In genomic region chr7:142393191-142393590, GRCm38 (mm10) we compare ENCODE assay signal across 9 mouse cellular contexts. TPM values are rescaled to one million over a fixed set of nuclear protein-coding genes. Genes with fewer than 3 reads are reported as not detected.
A peak's percentile ranks its signal among the peaks of the same experiment; 100 is the strongest.
DNase-seq lines count a peak whose midpoint lies in the region.
"Had no signal": no experiment of that assay in that cellular context is flagged by ENCODE, and none has a peak within 500 bp of the region (broad histone marks: within the 10 kb centered on the region; RNA-seq: fewer than 3 reads in every experiment).

No protein-coding gene starts in this region.

- H3K79me2 ChIP-seq in macrophage (ENCODE audit: inconsistent target), result peaks cover 81% of the 10 kb centered on the region

- H3K27ac ChIP-seq in macrophage, result peak overlapping the region; percentile 100

- H3K27me3 ChIP-seq in erythroblast, embryonic 14.5 days (ENCODE audit: control insufficient read depth), result no peaks in the 10 kb centered on the region

- no peaks in the 10 kb centered on the region; the same call in 1 of the 2 replicates for H3K36me3 ChIP-seq in erythroblast, embryonic 14.5 days (ENCODE audit: control insufficient read depth)
- H3K36me3 ChIP-seq in macrophage (ENCODE audit: inconsistent target), result no peaks in the 10 kb centered on the region

- H3K9me3 ChIP-seq in erythroblast, embryonic 14.5 days (ENCODE audit: control insufficient read depth, low read length), result no peaks in the 10 kb centered on the region

- WGBS in macrophage (ENCODE audit: missing documents), result 0% methylated on average over 4 of the region's 4 CpGs

- H3K4me3 ChIP-seq in erythroblast, embryonic 14.5 days (replicated peaks), result peak overlapping the region; percentile 3
- no peak overlapping the region for H3K4me3 ChIP-seq in macrophage (ENCODE audit: inconsistent target)

- H3K4me1 ChIP-seq in erythroblast, embryonic 14.5 days (ENCODE audit: control insufficient read depth), result peaks cover 91% of the 10 kb centered on the region

- DNase-seq in heart, adult 11 months, result peak; percentile 94
- no peak for DNase-seq in heart, adult 8-10 months (ENCODE audit: low spot score)
- DNase-seq in NIH3T3 (ENCODE audit: low read depth), result peak; percentile 89
- no peak for DNase-seq in left cerebral cortex, adult 11 months (ENCODE audit: low spot score)
- no peak for DNase-seq in testis, postnatal 14 days (ENCODE audit: low spot score)
- no peak for DNase-seq in gastrocnemius, adult 8-10 months (ENCODE audit: low spot score in 2 of 2)

RNA-seq across cellular contexts. Expression of gene Ctsd, which starts 5.4 kb away (rescaled TPM):
- 1,000 to 10,000 TPM; 1,038 to 1,126 (median 1,089) TPM for total RNA-seq in heart, adult 8-10 months (2022)
- 14.4 and 21.7 TPM in 2 replicates for polyA plus RNA-seq in erythroblast, embryonic 14.5 days (2012)
- 1,000 to 10,000 TPM in 10 of 26 experiments, 100 to 1,000 TPM in 16; 173 to 1,536 (median 811) TPM for total RNA-seq in macrophage (2018; cell fraction: chromatin; rRNA removed)
- total RNA-seq in macrophage (2018; cell fraction: cytosol; rRNA removed), result over 10,000 TPM in 18 of 26 experiments, 1,000 to 10,000 TPM in 8; 7,525 to 19,600 (median 11,156) TPM
- total RNA-seq in macrophage (2018; cell fraction: nucleus; rRNA removed), result over 10,000 TPM in 1 of 26 experiments, 1,000 to 10,000 TPM in 25; 1,185 to 10,670 (median 7,045) TPM
- polyA plus RNA-seq in macrophage (2018), result 15,815 to 17,787 TPM (median 16,857 TPM) in 3 replicates
- total RNA-seq in gastrocnemius, adult 8-10 months (2022), result 100 to 1,000 TPM; 443 to 485 (median 471) TPM

RNA-seq across cellular contexts. Expression of gene Gm49369, which starts 10.7 kb away (rescaled TPM):
- 10 to 100 TPM in 1 of 4 experiments, 1 to 10 TPM in 2, under 1 TPM in 1; 0.63 to 14.1 (median 6.3) TPM for total RNA-seq in heart, adult 8-10 months (2022)
- polyA plus RNA-seq in erythroblast, embryonic 14.5 days (2012), result 19.7 and 19.8 TPM in 2 replicates
- 100 to 1,000 TPM in 23 of 26 experiments, 10 to 100 TPM in 3; 37.2 to 835 (median 160) TPM for total RNA-seq in macrophage (2018; cell fraction: chromatin; rRNA removed)
- total RNA-seq in macrophage (2018; cell fraction: cytosol; rRNA removed), result 1,000 to 10,000 TPM in 19 of 26 experiments, 100 to 1,000 TPM in 4, 10 to 100 TPM in 3; 38.7 to 4,200 (median 1,875) TPM
- 1,000 to 10,000 TPM in 23 of 26 experiments, 100 to 1,000 TPM in 3; 416 to 4,630 (median 2,489) TPM for total RNA-seq in macrophage (2018; cell fraction: nucleus; rRNA removed)
- polyA plus RNA-seq in macrophage (2018), result 9.6 to 6,145 TPM (median 21.2 TPM) in 3 replicates
- total RNA-seq in gastrocnemius, adult 8-10 months (2022), result 1 to 10 TPM; 1.7 to 8.5 (median 4.8) TPM

RNA-seq across cellular contexts. Expression of gene Ifitm10, which starts 19.6 kb away (rescaled TPM):
- 1 to 10 TPM; 2.4 to 4.7 (median 3.4) TPM for total RNA-seq in heart, adult 8-10 months (2022)
- 0.36 and 0.47 TPM in 2 replicates for polyA plus RNA-seq in erythroblast, embryonic 14.5 days (2012)
- 10 to 100 TPM in 3 of 26 experiments, 1 to 10 TPM in 19, under 1 TPM in 1, not detected in 3; 0.98 to 27.8 (median 5.1) TPM for total RNA-seq in macrophage (2018; cell fraction: chromatin; rRNA removed)
- total RNA-seq in macrophage (2018; cell fraction: cytosol; rRNA removed), result under 1 TPM in 22 of 26 experiments, not detected in 4; 0.15 to 0.51 (median 0.27) TPM
- total RNA-seq in macrophage (2018; cell fraction: nucleus; rRNA removed), result 1 to 10 TPM in 13 of 26 experiments, under 1 TPM in 3, not detected in 10; 0.36 to 7.0 (median 1.5) TPM
- polyA plus RNA-seq in macrophage (2018), result not detected in 3 replicates
- total RNA-seq in gastrocnemius, adult 8-10 months (2022), result 1 to 10 TPM; 1.6 to 2.4 (median 2.1) TPM

RNA-seq across cellular contexts. Expression of gene Syt8, which starts 41.5 kb away (rescaled TPM):
- total RNA-seq in heart, adult 8-10 months (2022), result under 1 TPM in 1 of 4 experiments, not detected in 3; 0.25 TPM
- not detected in 2 replicates for polyA plus RNA-seq in erythroblast, embryonic 14.5 days (2012)
- total RNA-seq in macrophage (2018; cell fraction: chromatin; rRNA removed), result 100 to 1,000 TPM in 25 of 26 experiments, 10 to 100 TPM in 1; 60.8 to 211 (median 144) TPM
- 1 to 10 TPM in 19 of 26 experiments, under 1 TPM in 7; 0.41 to 8.6 (median 1.5) TPM for total RNA-seq in macrophage (2018; cell fraction: cytosol; rRNA removed)
- 100 to 1,000 TPM in 6 of 26 experiments, 10 to 100 TPM in 20; 48.3 to 120 (median 78.4) TPM for total RNA-seq in macrophage (2018; cell fraction: nucleus; rRNA removed)
- 3.2 to 10.3 TPM (median 4.8 TPM) in 3 replicates for polyA plus RNA-seq in macrophage (2018)
- total RNA-seq in gastrocnemius, adult 8-10 months (2022), result not detected
- polyA plus RNA-seq: limb, embryonic 11.5 days had no signal

RNA-seq across cellular contexts. Expression of gene Tnni2, which starts 48.4 kb away (rescaled TPM):
- total RNA-seq in heart, adult 8-10 months (2022), result 1 to 10 TPM; 5.1 to 10.0 (median 7.8) TPM
- 0.22 TPM in 1 of 2 replicates, not detected in the other for polyA plus RNA-seq in erythroblast, embryonic 14.5 days (2012)
- 10 to 100 TPM in 24 of 26 experiments, 1 to 10 TPM in 2; 3.2 to 37.4 (median 23.0) TPM for total RNA-seq in macrophage (2018; cell fraction: chromatin; rRNA removed)
- total RNA-seq in macrophage (2018; cell fraction: cytosol; rRNA removed), result 10 to 100 TPM in 15 of 26 experiments, 1 to 10 TPM in 11; 6.3 to 23.8 (median 11.0) TPM
- 10 to 100 TPM in 19 of 26 experiments, 1 to 10 TPM in 7; 5.5 to 26.3 (median 13.7) TPM for total RNA-seq in macrophage (2018; cell fraction: nucleus; rRNA removed)
- 13.4 to 20.6 TPM (median 18.0 TPM) in 3 replicates for polyA plus RNA-seq in macrophage (2018)
- total RNA-seq in gastrocnemius, adult 8-10 months (2022), result over 10,000 TPM; 16,943 to 22,105 (median 19,624) TPM

Comparison
In these comparisons a context has a peak if more than half of its experiments do, and no peak if none do; other contexts are left out.
1. DNase-seq: peak in heart, adult 11 months (single experiment) and NIH3T3 (single experiment); none in heart, adult 8-10 months (single experiment), left cerebral cortex, adult 11 months (single experiment), testis, postnatal 14 days (single experiment) and gastrocnemius, adult 8-10 months (0 of 2).